Mouse (Mus musculus): ENCODE measurements around the gene Slc35b1.
"Not testable (repeated sequence)": the region's sequence is repeated elsewhere in the genome, so short reads cannot be mapped to it uniquely, and the experiment has no call there.

The Slc35b1 gene

GRCm38 (mm10) chr11:95392708-95393499 lies 8.4 kb downstream of the Slc35b1 start:
- no peak for DNase-seq (ENCODE audit: inconsistent age in 2 of 2, low spot score in 1 of 2)

- DNase-seq (ENCODE audit: inconsistent age in 2 of 2, low spot score in 1 of 2), result no peak
Observed at GRCm38 (mm10) chr11:95393500-95393816, 9.0 kb downstream of the Slc35b1 start.

- no peak for DNase-seq (ENCODE audit: inconsistent age in 2 of 2, low spot score in 1 of 2)
Observed at GRCm38 (mm10) chr11:95394112-95394511, 9.6 kb downstream of the Slc35b1 start.

- no peak for DNase-seq (ENCODE audit: inconsistent age in 2 of 2, low spot score in 1 of 2)
Observed at GRCm38 (mm10) chr11:95396548-95396947, 12.1 kb downstream of the Slc35b1 start.

GRCm38 (mm10) chr11:95397843-95398835 lies 13.6 kb downstream of the Slc35b1 start:
- peak; percentile 69 to 93 for DNase-seq (ENCODE audit: inconsistent age in 2 of 2, low spot score in 1 of 2)

GRCm38 (mm10) chr11:95399520-95400020 lies 15.1 kb downstream of the Slc35b1 start:
- no peak for DNase-seq (ENCODE audit: inconsistent age in 2 of 2, low spot score in 1 of 2)

- peak in 1 of 2 experiments; percentile 55 for DNase-seq (ENCODE audit: inconsistent age in 2 of 2, low spot score in 1 of 2)
Observed at GRCm38 (mm10) chr11:95401568-95401967, 17.1 kb downstream of the Slc35b1 start.

GRCm38 (mm10) chr11:95402196-95402595 lies 17.7 kb downstream of the Slc35b1 start:
- peak; percentile 74 to 91 for DNase-seq (ENCODE audit: inconsistent age in 2 of 2, low spot score in 1 of 2)

GRCm38 (mm10) chr11:95402658-95403101 lies 18.2 kb downstream of the Slc35b1 start:
- peak; percentile 84 to 93 for DNase-seq (ENCODE audit: inconsistent age in 2 of 2, low spot score in 1 of 2)

- peak; percentile 45 to 80 for DNase-seq (ENCODE audit: inconsistent age in 2 of 2, low spot score in 1 of 2)
Observed at GRCm38 (mm10) chr11:95403382-95404340, 19.2 kb downstream of the Slc35b1 start.

GRCm38 (mm10) chr11:95405771-95406170 lies 21.3 kb downstream of the Slc35b1 start:
- DNase-seq (ENCODE audit: inconsistent age in 2 of 2, low spot score in 1 of 2), result peak in 1 of 2 experiments; percentile 77

GRCm38 (mm10) chr11:95406398-95406797 lies 21.9 kb downstream of the Slc35b1 start:
- not testable (repeated sequence) for DNase-seq (ENCODE audit: inconsistent age in 2 of 2, low spot score in 1 of 2)

GRCm38 (mm10) chr11:95409450-95410112 lies 25.1 kb downstream of the Slc35b1 start:
- no peak for DNase-seq (ENCODE audit: inconsistent age in 2 of 2, low spot score in 1 of 2)

GRCm38 (mm10) chr11:95411453-95412013 lies 27.0 kb downstream of the Slc35b1 start:
- no peak for DNase-seq (ENCODE audit: inconsistent age in 2 of 2, low spot score in 1 of 2)

- DNase-seq (ENCODE audit: inconsistent age in 2 of 2, low spot score in 1 of 2), result peak; percentile 66 to 92
Observed at GRCm38 (mm10) chr11:95412615-95413014, 28.1 kb downstream of the Slc35b1 start.

GRCm38 (mm10) chr11:95413641-95414535 lies 29.4 kb downstream of the Slc35b1 start, which contains the start of gene Spop:
TSS of gene Spop (plus strand) at chr11:95414080.
- peak; percentile 95 to 97 for DNase-seq (ENCODE audit: inconsistent age in 2 of 2, low spot score in 1 of 2)

GRCm38 (mm10) chr11:95414536-95415161 lies 30.2 kb downstream of the Slc35b1 start:
- DNase-seq (ENCODE audit: inconsistent age in 2 of 2, low spot score in 1 of 2), result peak; percentile 96 to 98

- peak in 1 of 2 experiments; percentile 62 for DNase-seq (ENCODE audit: inconsistent age in 2 of 2, low spot score in 1 of 2)
Observed at GRCm38 (mm10) chr11:95415931-95416330, 31.4 kb downstream of the Slc35b1 start.

Measured in adrenal gland, adult (tissue).